8 mouse cellular contexts compared by ENCODE assay signal in genomic region chr14:72982981-72983436, GRCm38 (mm10).
DNase-seq lines count a peak whose midpoint lies in the region; ATAC-seq and TF ChIP-seq lines count a peak whose summit lies in the region.

No protein-coding gene starts in this region.

- no peak for DNase-seq in left cerebral cortex, adult 2 months (ENCODE audit: extremely low spot score in 1 of 2, low spot score in 2 of 2)
- DNase-seq in left cerebral cortex, postnatal 14 days (ENCODE audit: low spot score in 2 of 2) = no peak
- DNase-seq in adrenal gland, postnatal 36 days = peak; percentile 62 to 65
- DNase-seq in forebrain, postnatal 0 days = peak; percentile 45
- no peak for DNase-seq in liver, embryonic 13.5 days
- no peak for DNase-seq in urinary bladder, postnatal 14 days (ENCODE audit: low spot score)
- DNase-seq in kidney, postnatal 14 days = no peak
- no peak for DNase-seq in kidney, adult 2 months

- WGBS in forebrain, postnatal 0 days = 47% methylated on average over 12 of the region's 12 CpGs
- 66% methylated on average over 12 of the region's 12 CpGs for WGBS in liver, embryonic 13.5 days (ENCODE audit: insufficient replicate concordance)
- WGBS in kidney, adult 2 months = 37% methylated on average over 12 of the region's 12 CpGs

- no peaks in the 10 kb centered on the region for H3K9me3 ChIP-seq in forebrain, postnatal 0 days (ENCODE audit: low read length)
- H3K9me3 ChIP-seq in liver, embryonic 13.5 days (replicated peaks) = no peaks in the 10 kb centered on the region

- TF ChIP-seq POLR2A in kidney, adult 2 months (IDR thresholded peaks at IDR 0.05; ENCODE audit: low read depth, low read length) = no peak

- H3K36me3 ChIP-seq in forebrain, postnatal 0 days (ENCODE audit: insufficient read depth) = no peaks in the 10 kb centered on the region
- H3K36me3 ChIP-seq in liver, embryonic 13.5 days = no peaks in the 10 kb centered on the region
- H3K36me3 ChIP-seq in kidney, adult 2 months (ENCODE audit: control insufficient read depth, insufficient read depth, low read length) = no peaks in the 10 kb centered on the region

- intact Hi-C loops in left cerebral cortex, adult 2 months (cut with DNase I) = loop anchor here (1.0 to 5.0 kb wide), 2 partner anchors 166 to 274 kb away; no protein-coding TSS in a partner anchor
- intact Hi-C loops in left cerebral cortex, postnatal 14 days (cut with DNase I) = loop anchor here (5.0 to 10.0 kb wide), 2 partner anchors 271 to 408 kb away; partner anchors contain the start of gene Fndc3a

- peak overlapping the region; percentile 39 for H3K4me2 ChIP-seq in forebrain, postnatal 0 days (ENCODE audit: low read depth)
- peak overlapping the region; percentile 32; the same call in 1 of the 2 replicates for H3K4me2 ChIP-seq in liver, embryonic 13.5 days

- peak overlapping the region; percentile 18; the same call in 1 of the 2 replicates for H3K9ac ChIP-seq in forebrain, postnatal 0 days
- H3K9ac ChIP-seq in liver, embryonic 13.5 days = no peak overlapping the region

- peak overlapping the region; percentile 51 for H3K27ac ChIP-seq in left cerebral cortex, adult 2 months
- peak overlapping the region; percentile 22; the same call in 1 of the 2 replicates for H3K27ac ChIP-seq in forebrain, postnatal 0 days (ENCODE audit: low read depth, low read length)
- no peak overlapping the region for H3K27ac ChIP-seq in liver, embryonic 13.5 days
- no peak overlapping the region for H3K27ac ChIP-seq in kidney, adult 2 months (ENCODE audit: insufficient read depth, low read depth, low read length)

- peak; percentile 30 for ATAC-seq in forebrain, postnatal 0 days
- no peak for ATAC-seq in liver, embryonic 13.5 days (ENCODE audit: low read depth)

- H3K27me3 ChIP-seq in forebrain, postnatal 0 days (ENCODE audit: insufficient read depth, low read length) = no peaks in the 10 kb centered on the region
- H3K27me3 ChIP-seq in liver, embryonic 13.5 days = no peaks in the 10 kb centered on the region
- no peaks in the 10 kb centered on the region; the same call in 1 of the 2 replicates for H3K27me3 ChIP-seq in kidney, adult 2 months (replicated peaks; ENCODE audit: control insufficient read depth, insufficient read depth, low read length)

- H3K4me1 ChIP-seq in forebrain, postnatal 0 days (ENCODE audit: insufficient read depth) = no peaks in the 10 kb centered on the region
- 0 out of 2 replicates have a peak, but pooled peaks cover 3% of the 10 kb centered on the region for H3K4me1 ChIP-seq in liver, embryonic 13.5 days (replicated peaks)
- H3K4me1 ChIP-seq in kidney, adult 2 months (ENCODE audit: control insufficient read depth, insufficient read depth, low read length) = peaks cover 5% of the 10 kb centered on the region

- TF ChIP-seq CTCF in left cerebral cortex, adult 2 months (IDR thresholded peaks at IDR 0.05) = no peak
- TF ChIP-seq CTCF in forebrain, postnatal 0 days (IDR thresholded peaks at IDR 0.05; ENCODE audit: low read depth) = no peak
- TF ChIP-seq CTCF in kidney, adult 2 months (conservative IDR thresholded peaks at IDR 0.05; ENCODE audit: insufficient read depth, insufficient read length, low read depth, low read length) = no peak

- peak overlapping the region; percentile 39 for H3K4me3 ChIP-seq in left cerebral cortex, adult 2 months
- peak overlapping the region; percentile 17 for H3K4me3 ChIP-seq in forebrain, postnatal 0 days (ENCODE audit: low read depth, low read length)
- no peak overlapping the region for H3K4me3 ChIP-seq in liver, embryonic 13.5 days (replicated peaks)
- no peak overlapping the region for H3K4me3 ChIP-seq in kidney, adult 2 months (ENCODE audit: insufficient read depth, low read depth, low read length)

Comparison
In these comparisons a context has a peak if more than half of its experiments do, and no peak if none do; other contexts are left out.
1. DNase-seq: peak in adrenal gland, postnatal 36 days (2 of 2) and forebrain, postnatal 0 days (single experiment); none in left cerebral cortex, adult 2 months (0 of 2), left cerebral cortex, postnatal 14 days (0 of 2), liver, embryonic 13.5 days (single experiment), urinary bladder, postnatal 14 days (single experiment), kidney, postnatal 14 days (single experiment) and kidney, adult 2 months (single experiment).
2. H3K27ac ChIP-seq: peak in left cerebral cortex, adult 2 months (single experiment) and forebrain, postnatal 0 days (single experiment); none in liver, embryonic 13.5 days (single experiment) and kidney, adult 2 months (single experiment).
3. H3K4me3 ChIP-seq: peak in left cerebral cortex, adult 2 months (single experiment) and forebrain, postnatal 0 days (single experiment); none in liver, embryonic 13.5 days (single experiment) and kidney, adult 2 months (single experiment).